Mouse (Mus musculus) small intestine, adult 2 months (tissue): Measurements from ENCODE around the gene Bach2.

Experiments used
- CTCF ChIP-seq: fragments of 200-500 bp; IDR thresholded peaks from 2 replicates; pipeline ENCODE4 v1.5.1; 2012; ENCODE audit warnings: low read depth, mild to moderate bottlenecking, control low read depth, inconsistent platforms, low read length, moderate library complexity, mixed read lengths; ENCODE audit not compliant: insufficient replicate concordance, insufficient read length; ENCODE audit errors: extremely low read depth
- POLR2A ChIP-seq: fragments of 200-500 bp; IDR thresholded peaks from 2 replicates; pipeline ENCODE4 v1.6.1; 2012; ENCODE audit warnings: low read depth, mild to moderate bottlenecking, control low read depth, inconsistent platforms, low read length, moderate library complexity

DNA sequence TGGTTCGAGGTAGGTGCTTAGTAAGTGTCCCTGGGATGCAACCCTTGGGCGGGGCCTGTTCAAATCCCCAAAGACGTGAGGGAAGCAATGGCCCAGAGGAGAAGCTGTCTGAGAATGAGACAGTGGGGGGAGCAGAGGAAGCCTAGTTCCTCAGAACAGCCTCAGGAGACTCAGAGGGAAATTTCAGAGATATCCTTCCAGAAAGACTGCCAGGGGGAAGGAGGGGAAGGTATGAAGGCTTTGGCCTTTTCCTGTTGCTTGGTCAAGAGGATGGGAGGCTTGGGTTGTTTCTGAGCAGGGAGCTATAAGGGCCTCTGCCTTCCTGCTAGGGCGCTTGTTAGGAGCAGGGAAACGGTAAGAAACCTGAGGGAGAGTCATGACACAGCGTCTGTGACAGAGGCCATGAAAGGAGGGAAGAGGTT, 137.9 kb downstream of the Bach2 start:
- TF ChIP-seq POLR2A, result no peak
- no peak for TF ChIP-seq CTCF
